In genomic region chr4:98116046-98116445, GRCm38 (mm10) we compare ENCODE assay signal across 28 mouse cellular contexts.
DNase-seq lines count a peak whose midpoint lies in the region; ATAC-seq lines count a peak whose summit lies in the region.
"Had no signal": no experiment of that assay in that cellular context is flagged by ENCODE, and none has a peak within 500 bp of the region (broad histone marks: within the 10 kb centered on the region; RNA-seq: fewer than 3 reads in every experiment).

No protein-coding gene starts in this region.

- ATAC-seq in forebrain, embryonic 13.5 days = peak; percentile 22; the same call in 1 of the 2 replicates
- ATAC-seq in forebrain, embryonic 12.5 days (ENCODE audit: low FRiP score) = no peak
- 0 out of 2 replicates have a peak, but pooled peaks have one; percentile 19 for ATAC-seq in neural tube, embryonic 12.5 days (ENCODE audit: low FRiP score, low read depth)
- ATAC-seq in neural tube, embryonic 15.5 days (ENCODE audit: low FRiP score) = no peak
- 0 out of 2 replicates have a peak, but pooled peaks have one; percentile 20 for ATAC-seq in forebrain, embryonic 15.5 days (replicated peaks)
- ATAC-seq: CD4-positive, CD25-positive, alpha-beta regulatory T cell, adult 4 months; hindbrain, postnatal 0 days; inflammation-experienced regulatory T-cells, adult 6 months; intestine, embryonic 16.5 days had no signal

- DNase-seq in ZHBTc4 (ENCODE audit: low read depth, low spot score) = peak; percentile 10
- no peak for DNase-seq in embryonic facial prominence, embryonic 10.5 days (ENCODE audit: low spot score)
- DNase-seq: adrenal gland, postnatal 10 days; adrenal gland, postnatal 36 days; cerebellum, adult 18-20 months; cerebellum, adult 9-10 months; cerebellum, postnatal 14 days; gastrocnemius, adult 2 months; gastrocnemius, postnatal 25 days; heart, adult 2 months; heart, postnatal 14 days; heart, postnatal 4 days; kidney, adult 18-20 months; kidney, adult 9 months had no signal

- H3K27ac ChIP-seq in forebrain, embryonic 13.5 days = no peak overlapping the region
- H3K27ac ChIP-seq in forebrain, embryonic 12.5 days = no peak overlapping the region
- no peak overlapping the region for H3K27ac ChIP-seq in neural tube, embryonic 12.5 days
- no peak overlapping the region for H3K27ac ChIP-seq in neural tube, embryonic 15.5 days (replicated peaks)
- 0 out of 2 replicates have a peak overlapping the region, but pooled peaks have one; percentile 1 for H3K27ac ChIP-seq in forebrain, embryonic 15.5 days (replicated peaks)
- no peak overlapping the region for H3K27ac ChIP-seq in embryonic facial prominence, embryonic 10.5 days (replicated peaks)
- H3K27ac ChIP-seq: embryonic facial prominence, embryonic 13.5 days; gastrocnemius, adult 2 months; heart, adult 2 months; heart, embryonic 15.5 days; hindbrain, embryonic 14.5 days; hindbrain, postnatal 0 days had no signal

- H3K9ac ChIP-seq in forebrain, embryonic 13.5 days = no peak overlapping the region
- no peak overlapping the region for H3K9ac ChIP-seq in forebrain, embryonic 12.5 days
- no peak overlapping the region for H3K9ac ChIP-seq in neural tube, embryonic 12.5 days
- H3K9ac ChIP-seq in neural tube, embryonic 15.5 days (replicated peaks) = no peak overlapping the region
- no peak overlapping the region for H3K9ac ChIP-seq in forebrain, embryonic 15.5 days (replicated peaks)
- H3K9ac ChIP-seq: embryonic facial prominence, embryonic 13.5 days; heart, embryonic 12.5 days; heart, embryonic 15.5 days; hindbrain, embryonic 14.5 days had no signal

- H3K36me3 ChIP-seq in forebrain, embryonic 13.5 days (ENCODE audit: poor library complexity, severe bottlenecking) = 0 out of 2 replicates have a peak, but pooled peaks cover 3% of the 10 kb centered on the region
- no peaks in the 10 kb centered on the region for H3K36me3 ChIP-seq in forebrain, embryonic 12.5 days (replicated peaks)
- H3K36me3 ChIP-seq in neural tube, embryonic 12.5 days = no peaks in the 10 kb centered on the region
- H3K36me3 ChIP-seq in neural tube, embryonic 15.5 days = no peaks in the 10 kb centered on the region
- no peaks in the 10 kb centered on the region for H3K36me3 ChIP-seq in forebrain, embryonic 15.5 days
- no peaks in the 10 kb centered on the region for H3K36me3 ChIP-seq in embryonic facial prominence, embryonic 10.5 days (replicated peaks)
- H3K36me3 ChIP-seq: heart, embryonic 15.5 days had no signal

- peaks cover 18% of the 10 kb centered on the region for H3K4me1 ChIP-seq in forebrain, embryonic 13.5 days
- H3K4me1 ChIP-seq in forebrain, embryonic 12.5 days = peaks cover 22% of the 10 kb centered on the region
- H3K4me1 ChIP-seq in neural tube, embryonic 12.5 days = peaks cover 5% of the 10 kb centered on the region; the same call in 1 of the 2 replicates
- H3K4me1 ChIP-seq in neural tube, embryonic 15.5 days = no peaks in the 10 kb centered on the region
- peaks cover 19% of the 10 kb centered on the region for H3K4me1 ChIP-seq in forebrain, embryonic 15.5 days
- peaks cover 22% of the 10 kb centered on the region; the same call in 1 of the 2 replicates for H3K4me1 ChIP-seq in embryonic facial prominence, embryonic 10.5 days

- H3K27me3 ChIP-seq in forebrain, embryonic 13.5 days = no peaks in the 10 kb centered on the region
- H3K27me3 ChIP-seq in forebrain, embryonic 12.5 days = no peaks in the 10 kb centered on the region
- no peaks in the 10 kb centered on the region for H3K27me3 ChIP-seq in neural tube, embryonic 12.5 days (replicated peaks)
- H3K27me3 ChIP-seq in neural tube, embryonic 15.5 days (replicated peaks) = no peaks in the 10 kb centered on the region
- H3K27me3 ChIP-seq in forebrain, embryonic 15.5 days = no peaks in the 10 kb centered on the region
- H3K27me3 ChIP-seq in embryonic facial prominence, embryonic 10.5 days (replicated peaks; ENCODE audit: low read depth, poor library complexity, severe bottlenecking) = peaks cover 2% of the 10 kb centered on the region; the same call in 1 of the 2 replicates
- H3K27me3 ChIP-seq: embryonic facial prominence, embryonic 13.5 days; heart, embryonic 12.5 days; heart, embryonic 15.5 days had no signal

- no peaks in the 10 kb centered on the region for H3K9me3 ChIP-seq in forebrain, embryonic 13.5 days (replicated peaks)
- H3K9me3 ChIP-seq in forebrain, embryonic 12.5 days = no peaks in the 10 kb centered on the region
- H3K9me3 ChIP-seq in neural tube, embryonic 12.5 days = no peaks in the 10 kb centered on the region
- no peaks in the 10 kb centered on the region for H3K9me3 ChIP-seq in neural tube, embryonic 15.5 days (replicated peaks)
- H3K9me3 ChIP-seq in forebrain, embryonic 15.5 days = no peaks in the 10 kb centered on the region
- H3K9me3 ChIP-seq in embryonic facial prominence, embryonic 10.5 days = no peaks in the 10 kb centered on the region
- H3K9me3 ChIP-seq: embryonic facial prominence, embryonic 13.5 days; heart, embryonic 12.5 days; heart, embryonic 15.5 days had no signal

- 86% methylated on average over 7 of the region's 7 CpGs for WGBS in forebrain, embryonic 13.5 days
- 88% methylated on average over 7 of the region's 7 CpGs for WGBS in forebrain, embryonic 12.5 days
- WGBS in neural tube, embryonic 12.5 days = 90% methylated on average over 7 of the region's 7 CpGs
- 82% methylated on average over 7 of the region's 7 CpGs for WGBS in neural tube, embryonic 15.5 days
- 86% methylated on average over 7 of the region's 7 CpGs for WGBS in forebrain, embryonic 15.5 days
- WGBS in embryonic facial prominence, embryonic 10.5 days = 95% methylated on average over 7 of the region's 7 CpGs

- H3K4me3 ChIP-seq in forebrain, embryonic 13.5 days = no peak overlapping the region
- H3K4me3 ChIP-seq in forebrain, embryonic 12.5 days (replicated peaks) = no peak overlapping the region
- H3K4me3 ChIP-seq in neural tube, embryonic 12.5 days = no peak overlapping the region
- H3K4me3 ChIP-seq in neural tube, embryonic 15.5 days (replicated peaks) = no peak overlapping the region
- no peak overlapping the region for H3K4me3 ChIP-seq in forebrain, embryonic 15.5 days
- no peak overlapping the region for H3K4me3 ChIP-seq in embryonic facial prominence, embryonic 10.5 days
- H3K4me3 ChIP-seq: embryonic facial prominence, embryonic 13.5 days; erythroblast, embryonic 14.5 days; gastrocnemius, adult 2 months; heart, adult 2 months; heart, embryonic 12.5 days; heart, embryonic 15.5 days had no signal

- H3K4me2 ChIP-seq in forebrain, embryonic 13.5 days = no peak overlapping the region
- no peak overlapping the region for H3K4me2 ChIP-seq in forebrain, embryonic 12.5 days
- H3K4me2 ChIP-seq in neural tube, embryonic 12.5 days (replicated peaks) = no peak overlapping the region
- no peak overlapping the region for H3K4me2 ChIP-seq in neural tube, embryonic 15.5 days
- no peak overlapping the region for H3K4me2 ChIP-seq in forebrain, embryonic 15.5 days (replicated peaks)
- H3K4me2 ChIP-seq: embryonic facial prominence, embryonic 13.5 days; heart, embryonic 12.5 days; heart, embryonic 15.5 days; hindbrain, embryonic 14.5 days had no signal

Comparison
In these comparisons a context has a peak if more than half of its experiments do, and no peak if none do; other contexts are left out.
1. ATAC-seq: peak in forebrain, embryonic 13.5 days (single experiment), neural tube, embryonic 12.5 days (single experiment) and forebrain, embryonic 15.5 days (single experiment); none in forebrain, embryonic 12.5 days (single experiment) and neural tube, embryonic 15.5 days (single experiment).